ENCODE assay signal across 8 mouse cellular contexts in genomic region chr9:123926041-123926440, GRCm38 (mm10). TPM values are rescaled to one million over a fixed set of nuclear protein-coding genes. Genes with fewer than 3 reads are reported as not detected.
DNase-seq lines count a peak whose midpoint lies in the region; ATAC-seq and TF ChIP-seq lines count a peak whose summit lies in the region.
"Not testable (repeated sequence)": the region's sequence is repeated elsewhere in the genome, so short reads cannot be mapped to it uniquely, and the experiment has no call there.

No protein-coding gene starts in this region.

- dilution Hi-C loops in CH12.LX (cut with MboI; ENCODE audit: extremely low pct_ligation_motif_present, extremely low pct_unique_long_range_greater_than_20kb, low sequenced_read_pairs), result not testable (repeated sequence)

- peaks cover 24 to 43% of the 10 kb centered on the region in 2 experiments for H3K4me1 ChIP-seq in CH12.LX (ENCODE audit: control insufficient read depth in 1 of 2, insufficient read depth in 2 of 2)
- H3K4me1 ChIP-seq in cerebellum, adult 2 months (ENCODE audit: control insufficient read depth, insufficient read depth, low read length); forebrain, embryonic 14.5 days (ENCODE audit: control insufficient read depth, insufficient read depth, low read length): not testable (repeated sequence)
- peaks cover 38% of the 10 kb centered on the region for H3K4me1 ChIP-seq in liver, postnatal 0 days (ENCODE audit: insufficient read depth)
- H3K4me1 ChIP-seq in neural tube, embryonic 13.5 days (replicated peaks), result peaks cover 18% of the 10 kb centered on the region

- H3K4me2 ChIP-seq in CH12.LX (ENCODE audit: insufficient read depth, low read depth, poor library complexity, severe bottlenecking), result peak overlapping the region; percentile 58
- peak overlapping the region; percentile 45; the same call in 1 of the 2 replicates for H3K4me2 ChIP-seq in forebrain, embryonic 14.5 days (ENCODE audit: low read length)
- H3K4me2 ChIP-seq in liver, postnatal 0 days (ENCODE audit: low read depth, low read length), result peak overlapping the region; percentile 88
- peak overlapping the region; percentile 64 for H3K4me2 ChIP-seq in neural tube, embryonic 13.5 days

- in situ Hi-C loops in CH12.LX (cut with MboI; ENCODE audit: low pct_ligation_motif_present, low pct_unique_long_range_greater_than_20kb, low sequenced_read_pairs), result not testable (repeated sequence)

- DNase-seq in CH12.LX (ENCODE audit: extremely low read depth), result peak; percentile 93
- DNase-seq in cerebellum, adult 2 months, result peak; percentile 21 to 29
- peak; percentile 89 for DNase-seq in forebrain, embryonic 14.5 days (ENCODE audit: low spot score)
- peak; percentile 80 for DNase-seq in heart, postnatal 4 days
- DNase-seq in kidney, postnatal 4 days, result peak; percentile 58 to 69
- DNase-seq in liver, postnatal 0 days, result peak; percentile 70
- DNase-seq in testis, postnatal 10 days (ENCODE audit: low spot score), result peak; percentile 73

- H3K27me3 ChIP-seq in CH12.LX (replicated peaks); cerebellum, adult 2 months (ENCODE audit: control insufficient read depth, insufficient read depth, low read length); forebrain, embryonic 14.5 days (replicated peaks; ENCODE audit: control insufficient read depth, insufficient read depth, low read length); liver, postnatal 0 days (ENCODE audit: insufficient read depth, low read length); neural tube, embryonic 13.5 days: not testable (repeated sequence)

- TF ChIP-seq CTCF in CH12.LX (conservative IDR thresholded peaks at IDR 0.05 in 1 of 2, IDR thresholded peaks at IDR 0.05 in 1 of 2; ENCODE audit: low read depth in 2 of 2, low read length in 2 of 2), result peak; percentile 64 to 88
- TF ChIP-seq CTCF in cerebellum, adult 2 months (IDR thresholded peaks at IDR 0.05; ENCODE audit: borderline replicate concordance, insufficient read depth, low read depth, low read length), result 0 out of 2 replicates have a peak, but pooled peaks have one; percentile 10
- TF ChIP-seq CTCF in liver, postnatal 0 days (IDR thresholded peaks at IDR 0.05; ENCODE audit: low read depth), result peak; percentile 80

- peak; percentile 91 for TF ChIP-seq RAD21 in CH12.LX (IDR thresholded peaks at IDR 0.05; ENCODE audit: low read depth, low read length)

- peak overlapping the region in 2 of 3 experiments; percentile 65 to 67 for H3K4me3 ChIP-seq in CH12.LX (replicated peaks in 1 of 3; ENCODE audit: low read depth in 2 of 3, low read length in 2 of 3, poor library complexity in 1 of 3)
- not testable (repeated sequence) for H3K4me3 ChIP-seq in cerebellum, adult 2 months (replicated peaks; ENCODE audit: insufficient read depth, low read depth, low read length); forebrain, embryonic 14.5 days (ENCODE audit: low read depth, low read length)
- peak overlapping the region; percentile 62 for H3K4me3 ChIP-seq in liver, postnatal 0 days (ENCODE audit: low read depth, low read length)
- H3K4me3 ChIP-seq in neural tube, embryonic 13.5 days, result peak overlapping the region; percentile 59

- H3K36me3 ChIP-seq in CH12.LX (replicated peaks in 1 of 2; ENCODE audit: control insufficient read depth in 1 of 2, insufficient read depth in 1 of 2, low read length in 1 of 2); forebrain, embryonic 14.5 days (ENCODE audit: control insufficient read depth, insufficient read depth, low read length); liver, postnatal 0 days (replicated peaks; ENCODE audit: insufficient read depth, low read length); neural tube, embryonic 13.5 days: not testable (repeated sequence)

- TF ChIP-seq EP300 in CH12.LX (IDR thresholded peaks at IDR 0.05; ENCODE audit: low read length), result peak; percentile 3; the same call in 1 of the 2 replicates
- not testable (repeated sequence) for TF ChIP-seq EP300 in liver, postnatal 0 days (IDR thresholded peaks at IDR 0.05; ENCODE audit: low read depth)

- H3K27ac ChIP-seq in CH12.LX (ENCODE audit: insufficient read depth, low read depth), result peak overlapping the region; percentile 61; the same call in 1 of the 2 replicates
- H3K27ac ChIP-seq in cerebellum, adult 2 months (ENCODE audit: insufficient read depth, low read length); forebrain, embryonic 14.5 days (ENCODE audit: low read depth, low read length); neural tube, embryonic 13.5 days (replicated peaks): not testable (repeated sequence)
- H3K27ac ChIP-seq in liver, postnatal 0 days (ENCODE audit: low read depth), result peak overlapping the region; percentile 97

- H3K9ac ChIP-seq in CH12.LX (ENCODE audit: insufficient read depth, low read depth); forebrain, embryonic 14.5 days (ENCODE audit: low read length): not testable (repeated sequence)
- H3K9ac ChIP-seq in liver, postnatal 0 days (replicated peaks), result peak overlapping the region; percentile 45; the same call in 1 of the 2 replicates
- H3K9ac ChIP-seq in neural tube, embryonic 13.5 days, result peak overlapping the region; percentile 73

- H3K9me3 ChIP-seq in CH12.LX (replicated peaks; ENCODE audit: low read length); forebrain, embryonic 14.5 days (replicated peaks; ENCODE audit: control insufficient read depth, low read length); liver, postnatal 0 days (ENCODE audit: low read length); neural tube, embryonic 13.5 days: not testable (repeated sequence)

- not testable (repeated sequence) for H3K79me2 ChIP-seq in CH12.LX (replicated peaks; ENCODE audit: control insufficient read depth, extremely low read depth, insufficient read depth, poor library complexity, severe bottlenecking)

- WGBS in cerebellum, adult 2 months, result 6% methylated on average over 5 of the region's 5 CpGs
- WGBS in forebrain, embryonic 14.5 days, result 6% methylated on average over 5 of the region's 5 CpGs
- WGBS in liver, postnatal 0 days (ENCODE audit: insufficient replicate concordance), result 4% methylated on average over 5 of the region's 5 CpGs
- WGBS in neural tube, embryonic 13.5 days, result 6% methylated on average over 5 of the region's 5 CpGs

- ATAC-seq in forebrain, embryonic 14.5 days; liver, postnatal 0 days; neural tube, embryonic 13.5 days (ENCODE audit: low read depth): not testable (repeated sequence)

- TF ChIP-seq POLR2A in CH12.LX (IDR thresholded peaks at IDR 0.05; ENCODE audit: low read depth, low read length), result peak; percentile 11; the same call in 1 of the 2 replicates
- not testable (repeated sequence) for TF ChIP-seq POLR2A in cerebellum, adult 2 months (IDR thresholded peaks at IDR 0.05; ENCODE audit: borderline replicate concordance, insufficient read depth, low read length)

TF ChIP-seq in CH12.LX, 34 proteins besides CTCF, POLR2A, EP300 and RAD21:
- TF ChIP-seq MEF2A (IDR thresholded peaks at IDR 0.05; ENCODE audit: borderline replicate concordance, low read depth, low read length) (0 out of 2 replicates have a peak, but pooled peaks have one; percentile 15), ETS1 (conservative IDR thresholded peaks at IDR 0.05; ENCODE audit: low read depth, low read length) (peak; percentile 33; the same call in 1 of the 2 replicates), MAX (IDR thresholded peaks at IDR 0.05; ENCODE audit: low read length) (peak; percentile 35; the same call in 1 of the 2 replicates), HCFC1 (IDR thresholded peaks at IDR 0.05; ENCODE audit: low read depth, low read length) (peak; percentile 9; the same call in 1 of the 2 replicates), ZC3H11A (IDR thresholded peaks at IDR 0.05; ENCODE audit: low read depth, low read length) (peak; percentile 75), TBP (conservative IDR thresholded peaks at IDR 0.05; ENCODE audit: low read depth, low read length) (0 out of 2 replicates have a peak, but pooled peaks have one; percentile 43), BHLHE40 (IDR thresholded peaks at IDR 0.05; ENCODE audit: low read depth, low read length) (peak; percentile 35; the same call in 1 of the 2 replicates), SMC3 (IDR thresholded peaks at IDR 0.05; ENCODE audit: low read depth, low read length) (peak; percentile 90), MYC (IDR thresholded peaks at IDR 0.05; ENCODE audit: low read depth, low read length) (0 out of 2 replicates have a peak, but pooled peaks have one; percentile 39), SIN3A (IDR thresholded peaks at IDR 0.05; ENCODE audit: low read length) (0 out of 2 replicates have a peak, but pooled peaks have one; percentile 33)
TF ChIP-seq in CH12.LX: peak in this region for 10; not testable (repeated sequence) for 24.

RNA-seq across cellular contexts. Expression of gene Ccr1, which starts 42.5 kb away (rescaled TPM):
- 1.6 TPM in 2 replicates for total RNA-seq in CH12.LX (2012; rRNA removed)
- total RNA-seq in CH12.LX (2014; rRNA removed), result 4.9 and 5.8 TPM in 2 replicates
- polyA plus RNA-seq in CH12.LX (2012; ENCODE audit: insufficient read length, low read depth), result 1.2 and 1.6 TPM in 2 replicates
- 0.13 and 0.16 TPM in 2 replicates for polyA plus RNA-seq in cerebellum, adult 2 months (2012; rRNA removed)
- polyA plus RNA-seq in forebrain, embryonic 14.5 days (2014; fragmentation: Nextera tagmentation; extraction: Ambion mirVana), result 1.0 and 1.1 TPM in 2 replicates
- total RNA-seq in heart, postnatal 4 days (2021), result under 1 TPM; 0.77 to 0.79 TPM
- polyA plus RNA-seq in liver, postnatal 0 days (2015; fragmentation: Nextera tagmentation; extraction: Ambion mirVana), result 2.9 and 3.0 TPM in 2 replicates
- polyA plus RNA-seq in neural tube, embryonic 13.5 days (2015; fragmentation: Nextera tagmentation; extraction: Ambion mirVana), result 1.2 and 1.3 TPM in 2 replicates

RNA-seq across cellular contexts. Expression of gene Ccr1l1, which starts 52.2 kb away (rescaled TPM):
- total RNA-seq in CH12.LX (2012; rRNA removed), result 0.08 and 0.25 TPM in 2 replicates
- total RNA-seq in CH12.LX (2014; rRNA removed), result not detected in 2 replicates
- not detected in 2 replicates for polyA plus RNA-seq in CH12.LX (2012; ENCODE audit: insufficient read length, low read depth)
- 0.10 TPM in 1 of 2 replicates, not detected in the other for polyA plus RNA-seq in cerebellum, adult 2 months (2012; rRNA removed)
- not detected in 2 replicates for polyA plus RNA-seq in forebrain, embryonic 14.5 days (2014; fragmentation: Nextera tagmentation; extraction: Ambion mirVana)
- not detected for total RNA-seq in heart, postnatal 4 days (2021)
- polyA plus RNA-seq in liver, postnatal 0 days (2015; fragmentation: Nextera tagmentation; extraction: Ambion mirVana), result 0.09 TPM in 1 of 2 replicates, not detected in the other
- polyA plus RNA-seq in neural tube, embryonic 13.5 days (2015; fragmentation: Nextera tagmentation; extraction: Ambion mirVana), result not detected in 2 replicates

Comparison
In these comparisons a context has a peak if more than half of its experiments do, and no peak if none do; other contexts are left out.
1. DNase-seq: peak in every context shown above with its lines; median percentile 93 in CH12.LX; 89 in forebrain, embryonic 14.5 days; 80 in heart, postnatal 4 days; 73 in testis, postnatal 10 days; 70 in liver, postnatal 0 days; 64 in kidney, postnatal 4 days; 25 in cerebellum, adult 2 months.
2. CTCF ChIP-seq: peak in every context shown above with its lines; median percentile 80 in liver, postnatal 0 days; 76 in CH12.LX; 10 in cerebellum, adult 2 months.